Mouse (Mus musculus): Measurements from ENCODE around the gene Flt1. TPM values are rescaled to one million over a fixed set of nuclear protein-coding genes. Genes with fewer than 3 reads are reported as not detected.

Flt1 gene
- total RNA-seq, 1 experiment from 2014 or later = 43.0 TPM

GRCm38 (mm10) chr5:147724945-147725830 lies 623 bp downstream of the Flt1 start:
- peak; percentile 82 for DNase-seq

- no peak for DNase-seq
These were observed 1.4 kb downstream of the Flt1 start for GRCm38 (mm10) chr5:147724391-147724790.

- DNase-seq = no peak
These were observed 2.0 kb downstream of the Flt1 start for GRCm38 (mm10) chr5:147723811-147724210.

- no peak for DNase-seq
These were observed 4.4 kb downstream of the Flt1 start for GRCm38 (mm10) chr5:147721438-147721837.

GRCm38 (mm10) chr5:147718335-147718734 lies 7.5 kb downstream of the Flt1 start:
- DNase-seq = no peak

GRCm38 (mm10) chr5:147716697-147717217 lies 9.1 kb downstream of the Flt1 start:
- no peak for DNase-seq

GRCm38 (mm10) chr5:147716276-147716675 lies 9.5 kb downstream of the Flt1 start:
- DNase-seq = no peak

- no peak for DNase-seq
These were observed 10.4 kb downstream of the Flt1 start for GRCm38 (mm10) chr5:147715391-147715790.

- no peak for DNase-seq
These were observed 17.3 kb downstream of the Flt1 start for GRCm38 (mm10) chr5:147708500-147708899.

GRCm38 (mm10) chr5:147707479-147707878 lies 18.3 kb downstream of the Flt1 start:
- no peak for DNase-seq

GRCm38 (mm10) chr5:147704890-147705289 lies 20.9 kb downstream of the Flt1 start:
- DNase-seq = no peak

- no peak for DNase-seq
These were observed 23.4 kb downstream of the Flt1 start for GRCm38 (mm10) chr5:147702423-147702822.

- no peak for DNase-seq
These were observed 24.8 kb downstream of the Flt1 start for GRCm38 (mm10) chr5:147701024-147701423.

GRCm38 (mm10) chr5:147698044-147698443 lies 27.8 kb downstream of the Flt1 start:
- no peak for DNase-seq

- DNase-seq = no peak
These were observed 28.6 kb downstream of the Flt1 start for GRCm38 (mm10) chr5:147697165-147697564.

- no peak for DNase-seq
These were observed 33.2 kb downstream of the Flt1 start for GRCm38 (mm10) chr5:147692622-147693021.

- DNase-seq = no peak
These were observed 42.0 kb downstream of the Flt1 start for GRCm38 (mm10) chr5:147683707-147684323.

- peak; percentile 10 for DNase-seq
These were observed 44.6 kb downstream of the Flt1 start for GRCm38 (mm10) chr5:147681224-147681623.

GRCm38 (mm10) chr5:147680711-147681110 lies 45.1 kb downstream of the Flt1 start:
- no peak for DNase-seq

GRCm38 (mm10) chr5:147679316-147679715 lies 46.5 kb downstream of the Flt1 start:
- DNase-seq = no peak

- DNase-seq = no peak
These were observed 50.0 kb downstream of the Flt1 start for GRCm38 (mm10) chr5:147675791-147676190.

- no peak for DNase-seq
These were observed 53.9 kb downstream of the Flt1 start for GRCm38 (mm10) chr5:147671765-147672424.
